Mouse (Mus musculus) adrenal gland, adult 8-10 months (tissue): Measurements from ENCODE around the gene Gm16503. TPM values are rescaled to one million over a fixed set of nuclear protein-coding genes. Genes with fewer than 3 reads are reported as not detected.

Experiments used
- total RNA-seq, 4 experiments: library from RNA; stranded (reverse); gene quantifications; 2 replicates each; pipeline ENCODE4 v1.2.4; 2022

The Gm16503 gene
- total RNA-seq, 4 experiments from 2014 or later = 0.26 to 2.0 (median 0.85) TPM

Other genes with a start within 250 kb of the Gm16503 start
- gene Zfp988, start 234.5 kb upstream of the Gm16503 start, total RNA-seq = under 1 TPM in 3 of 4 experiments, not detected in 1; 0.30 to 0.40 (median 0.35) TPM
- under 1 TPM; 0.30 to 0.55 (median 0.36) TPM for gene Zfp978, start 178.9 kb upstream of the Gm16503 start, total RNA-seq
- gene Zfp982, start 47.8 kb upstream of the Gm16503 start, total RNA-seq = 10 to 100 TPM; 14.2 to 21.0 (median 17.1) TPM
- under 1 TPM; 0.10 to 0.46 (median 0.24) TPM for gene Zfp985, start 13.1 kb downstream of the Gm16503 start, total RNA-seq
- 1 to 10 TPM; 2.9 to 4.2 (median 3.2) TPM for gene Zfp979, start 102.3 kb downstream of the Gm16503 start, total RNA-seq
- gene Zfp534, start 162.3 kb downstream of the Gm16503 start, total RNA-seq = under 1 TPM; 0.10 to 0.20 (median 0.12) TPM